Mouse (Mus musculus): ENCODE measurements around the gene Trmt2b. TPM values are rescaled to one million over a fixed set of nuclear protein-coding genes. Genes with fewer than 3 reads are reported as not detected.
"Not testable (repeated sequence)": the region's sequence is repeated elsewhere in the genome, so short reads cannot be mapped to it uniquely, and the experiment has no call there.

Gene Trmt2b
- 8.7 and 9.8 TPM in 2 replicates for polyA plus RNA-seq (2012; rRNA removed)

DNA sequence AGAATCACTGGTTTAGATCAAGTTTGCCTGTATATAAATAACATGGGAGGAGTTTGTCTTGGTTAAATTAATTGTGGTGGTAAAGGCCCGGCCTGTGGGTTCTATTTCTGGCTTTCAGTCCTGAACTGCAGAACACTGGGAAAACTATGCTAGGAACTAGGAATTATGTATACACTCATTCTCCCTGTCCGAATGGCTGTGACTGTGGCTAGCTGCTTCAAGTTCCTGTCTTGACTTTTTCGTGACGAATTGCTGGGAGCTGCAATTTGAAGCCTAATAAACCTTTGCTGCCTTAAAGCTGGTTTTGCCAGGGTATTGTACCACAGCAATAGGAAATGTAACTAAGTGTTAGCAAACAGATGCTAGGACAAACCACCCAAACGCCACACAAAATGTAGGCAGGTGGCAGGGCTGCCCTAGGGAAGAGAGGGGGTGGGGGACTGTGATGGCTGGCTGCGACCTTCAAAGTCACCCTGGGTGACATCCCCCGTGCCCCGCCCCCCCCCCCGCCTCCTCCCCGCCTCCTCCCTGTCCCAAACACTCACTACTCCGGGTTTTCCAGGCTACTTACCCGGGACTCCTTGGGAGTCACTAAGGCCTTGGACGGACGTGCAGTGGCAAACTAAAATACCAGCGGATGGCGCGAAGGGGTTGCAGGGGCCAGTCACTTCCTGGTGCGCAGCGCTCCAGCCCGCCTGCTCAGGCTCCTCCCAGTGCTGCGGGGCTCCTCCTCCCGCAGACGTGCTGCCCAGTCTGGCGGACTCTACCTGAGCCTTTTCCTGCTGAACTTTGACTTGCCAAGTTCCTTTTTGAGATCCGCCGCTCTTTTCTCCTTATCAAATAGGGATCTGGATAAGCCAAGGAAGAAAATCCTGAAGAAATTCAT is at the start of gene Trmt2b:
TSS of gene Trmt2b (minus strand) at position 710 of the 886 bp plus-strand sequence.
- TF ChIP-seq POLR2A (IDR thresholded peaks at IDR 0.05; ENCODE audit: extremely low read depth, insufficient read depth, low read length): no peak
- TF ChIP-seq CTCF (IDR thresholded peaks at IDR 0.05; ENCODE audit: extremely low read depth, insufficient read depth, low read length): no peak
- H3K27ac ChIP-seq (ENCODE audit: insufficient read depth, low read length): no peak within 1 kb of the TSS
- H3K4me3 ChIP-seq (ENCODE audit: insufficient read depth, low read length): peak within 1 kb of the TSS; percentile 79
- no peaks in the 10 kb centered on the region for H3K4me1 ChIP-seq (ENCODE audit: control insufficient read depth, insufficient read depth, low read length)

DNA sequence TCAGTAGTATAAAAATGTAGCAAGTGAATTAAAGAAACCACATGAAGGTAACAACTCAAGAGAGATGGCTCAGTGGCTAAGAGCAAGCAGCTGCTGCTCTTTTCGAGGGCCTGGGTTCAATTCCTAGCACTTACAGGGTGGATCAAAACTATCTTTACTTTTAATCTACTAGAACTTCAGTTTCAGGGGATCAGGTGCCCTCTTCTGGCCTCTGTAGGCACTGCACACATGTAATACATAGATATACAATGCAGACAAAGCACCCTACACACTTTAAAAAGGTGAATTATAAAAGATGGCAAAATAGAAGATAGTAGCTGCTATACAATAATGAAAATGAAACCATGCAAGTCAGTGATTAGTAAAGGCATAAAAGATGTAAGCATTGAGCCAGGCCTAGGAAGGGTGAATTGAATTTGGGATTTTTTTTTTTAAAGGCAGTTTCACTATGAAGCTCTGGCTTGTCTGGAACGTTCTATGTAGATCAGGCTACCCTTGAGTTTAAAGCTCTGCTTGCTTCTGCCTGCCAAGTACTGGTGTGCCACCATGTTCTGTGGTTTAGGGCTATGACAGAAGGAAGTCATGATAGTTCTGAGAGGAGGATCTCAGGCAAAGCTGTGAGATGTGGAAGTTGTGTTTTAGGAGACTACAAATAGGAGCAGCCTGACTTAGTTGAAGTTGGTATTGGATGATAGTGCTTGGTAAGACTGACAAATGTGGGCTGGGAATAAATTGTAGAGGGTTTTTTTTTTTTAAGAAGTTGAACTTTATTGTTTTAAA is 42.6 kb upstream of the Trmt2b start:
- H3K27ac ChIP-seq (ENCODE audit: insufficient read depth, low read length): no peak overlapping the region
- TF ChIP-seq CTCF (IDR thresholded peaks at IDR 0.05; ENCODE audit: extremely low read depth, insufficient read depth, low read length) (no peak), POLR2A (IDR thresholded peaks at IDR 0.05; ENCODE audit: extremely low read depth, insufficient read depth, low read length) (no peak)
- H3K4me3 ChIP-seq (ENCODE audit: insufficient read depth, low read length): no peak overlapping the region
- H3K4me1 ChIP-seq (ENCODE audit: control insufficient read depth, insufficient read depth, low read length): no peaks in the 10 kb centered on the region

- H3K27ac ChIP-seq (ENCODE audit: insufficient read depth, low read length); H3K4me3 ChIP-seq (ENCODE audit: insufficient read depth, low read length); H3K4me1 ChIP-seq (ENCODE audit: control insufficient read depth, insufficient read depth, low read length): not testable (repeated sequence)
Observed at GRCm38 (mm10) chrX:134311193-134311592, 34.4 kb upstream of the Trmt2b start.

DNA sequence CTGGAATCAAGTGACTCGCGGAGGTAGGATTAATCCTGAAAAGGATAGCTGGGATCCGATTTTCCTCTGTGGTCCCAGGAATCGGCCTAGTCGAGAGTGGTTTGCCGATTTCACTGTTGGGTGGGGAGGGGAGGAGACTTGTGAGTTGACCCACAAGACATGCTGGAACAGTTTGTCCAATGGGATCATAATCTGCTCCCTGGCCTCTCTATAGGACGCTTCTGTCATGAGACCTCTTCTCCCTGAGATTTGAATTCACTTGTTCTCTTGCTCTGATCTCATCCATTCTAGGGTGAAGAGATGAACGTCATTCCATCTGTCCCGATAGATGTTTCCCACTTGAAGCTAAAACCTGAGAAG is 31.5 kb upstream of the Trmt2b start:
- Histone ChIP-seq H3K4me1 (ENCODE audit: control insufficient read depth, insufficient read depth, low read length) (no peaks in the 10 kb centered on the region), H3K27ac (ENCODE audit: insufficient read depth, low read length) (no peak overlapping the region), H3K4me3 (ENCODE audit: insufficient read depth, low read length) (peak overlapping the region; percentile 48)
- TF ChIP-seq POLR2A (IDR thresholded peaks at IDR 0.05; ENCODE audit: extremely low read depth, insufficient read depth, low read length) (no peak), CTCF (IDR thresholded peaks at IDR 0.05; ENCODE audit: extremely low read depth, insufficient read depth, low read length) (no peak)

DNA sequence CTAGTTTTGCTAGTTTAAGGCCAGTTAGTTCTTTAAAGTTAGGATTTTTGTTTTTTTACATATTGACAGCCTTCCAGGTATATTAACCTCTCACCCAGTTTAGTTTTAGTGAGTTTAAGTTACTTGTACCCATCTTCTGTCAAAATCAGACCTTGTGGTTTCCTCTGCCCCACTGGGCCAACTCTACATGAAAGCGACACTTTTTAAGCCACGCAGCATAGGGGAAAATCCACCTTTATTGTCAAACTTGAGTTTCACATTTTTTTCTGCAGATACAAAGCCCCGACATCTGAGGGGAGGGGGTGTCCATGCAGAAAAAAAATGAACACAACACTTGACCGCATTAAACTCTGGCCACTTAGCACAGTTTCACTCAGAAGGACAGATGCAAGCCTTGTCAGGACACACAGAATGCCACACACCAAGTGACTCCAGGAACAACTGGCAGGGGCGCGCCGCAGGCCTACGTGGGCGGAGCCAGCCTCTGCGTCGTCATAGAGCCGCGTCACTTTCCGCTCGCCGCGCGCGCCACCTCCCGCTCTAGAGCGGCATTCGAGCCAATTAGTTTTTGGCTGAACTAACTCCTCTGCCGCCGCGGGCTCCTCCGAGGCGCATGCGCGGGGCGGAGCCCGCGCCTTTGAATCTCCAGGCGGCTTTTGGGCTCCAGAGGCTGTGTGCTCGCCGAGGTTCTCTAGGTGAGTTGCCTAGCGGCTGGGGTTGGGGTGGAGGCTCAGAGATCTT is 30.9 kb upstream of the Trmt2b start, which contains the start of gene Cenpi:
TSS of gene Cenpi (plus strand) at position 551 of the 741 bp plus-strand sequence.
- TF ChIP-seq CTCF (IDR thresholded peaks at IDR 0.05; ENCODE audit: extremely low read depth, insufficient read depth, low read length) (no peak), POLR2A (IDR thresholded peaks at IDR 0.05; ENCODE audit: extremely low read depth, insufficient read depth, low read length) (peak; percentile 69; the same call in 1 of the 2 replicates)
- Histone ChIP-seq H3K4me1 (ENCODE audit: control insufficient read depth, insufficient read depth, low read length) (no peaks in the 10 kb centered on the region), H3K27ac (ENCODE audit: insufficient read depth, low read length) (no peak within 1 kb of the TSS), H3K4me3 (ENCODE audit: insufficient read depth, low read length) (peak within 1 kb of the TSS; percentile 48)

- TF ChIP-seq CTCF (IDR thresholded peaks at IDR 0.05; ENCODE audit: extremely low read depth, insufficient read depth, low read length): no peak
- TF ChIP-seq POLR2A (IDR thresholded peaks at IDR 0.05; ENCODE audit: extremely low read depth, insufficient read depth, low read length): no peak
- no peak overlapping the region for H3K4me3 ChIP-seq (ENCODE audit: insufficient read depth, low read length)
- H3K27ac ChIP-seq (ENCODE audit: insufficient read depth, low read length): no peak overlapping the region
- no peaks in the 10 kb centered on the region for H3K4me1 ChIP-seq (ENCODE audit: control insufficient read depth, insufficient read depth, low read length)
Observed at GRCm38 (mm10) chrX:134303287-134303686, 26.5 kb upstream of the Trmt2b start.

- Histone ChIP-seq H3K4me1 (ENCODE audit: control insufficient read depth, insufficient read depth, low read length) (no peaks in the 10 kb centered on the region), H3K4me3 (ENCODE audit: insufficient read depth, low read length) (no peak overlapping the region), H3K27ac (ENCODE audit: insufficient read depth, low read length) (no peak overlapping the region)
- TF ChIP-seq CTCF (IDR thresholded peaks at IDR 0.05; ENCODE audit: extremely low read depth, insufficient read depth, low read length): no peak
- no peak for TF ChIP-seq POLR2A (IDR thresholded peaks at IDR 0.05; ENCODE audit: extremely low read depth, insufficient read depth, low read length)
Observed at GRCm38 (mm10) chrX:134300219-134300618, 23.4 kb upstream of the Trmt2b start.

DNA sequence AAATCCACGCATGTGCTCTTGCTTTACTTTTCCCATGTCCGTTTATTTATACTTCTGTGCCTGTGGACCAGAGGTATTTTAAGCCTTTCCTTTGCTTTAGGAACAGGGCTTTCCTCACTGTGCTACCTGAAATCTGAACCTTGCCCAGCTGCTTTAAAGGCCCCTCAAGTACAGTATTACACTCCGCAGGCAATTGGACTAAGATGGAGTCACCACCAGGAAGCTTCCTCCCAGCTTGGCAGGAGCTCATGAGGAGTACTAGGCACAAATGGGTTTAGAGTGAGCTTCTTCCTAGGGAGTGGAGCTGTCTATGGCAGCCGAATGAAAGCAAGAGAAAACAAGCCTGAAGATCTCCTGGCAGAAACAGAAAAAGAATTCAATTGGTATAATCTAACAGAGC is 20.4 kb upstream of the Trmt2b start:
- no peak overlapping the region for H3K27ac ChIP-seq (ENCODE audit: insufficient read depth, low read length)
- H3K4me1 ChIP-seq (ENCODE audit: control insufficient read depth, insufficient read depth, low read length): no peaks in the 10 kb centered on the region
- TF ChIP-seq POLR2A (IDR thresholded peaks at IDR 0.05; ENCODE audit: extremely low read depth, insufficient read depth, low read length) (no peak), CTCF (IDR thresholded peaks at IDR 0.05; ENCODE audit: extremely low read depth, insufficient read depth, low read length) (no peak)
- H3K4me3 ChIP-seq (ENCODE audit: insufficient read depth, low read length): peak overlapping the region; percentile 81

DNA sequence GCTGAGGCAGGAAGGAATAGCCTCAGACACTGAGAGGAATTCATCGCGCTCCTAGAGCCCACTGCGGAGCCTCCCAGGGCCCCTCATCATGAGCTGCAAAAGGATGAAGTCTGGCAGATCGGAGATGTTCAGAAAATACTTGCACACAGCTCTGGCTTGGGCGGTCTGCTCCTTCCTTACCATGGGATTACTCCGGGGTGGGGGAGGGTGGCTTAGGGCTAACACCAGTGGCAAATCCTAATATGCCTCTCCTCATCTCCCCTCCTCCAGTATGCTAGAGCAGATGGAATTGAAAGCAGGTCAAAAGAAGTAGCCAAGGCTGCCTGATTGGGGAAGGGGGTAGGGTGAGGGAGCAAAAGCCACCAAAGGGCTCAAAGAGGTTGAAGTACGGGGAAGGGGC is 20.0 kb upstream of the Trmt2b start:
- Histone ChIP-seq H3K27ac (ENCODE audit: insufficient read depth, low read length) (0 out of 2 replicates have a peak overlapping the region, but pooled peaks have one; percentile 58), H3K4me3 (ENCODE audit: insufficient read depth, low read length) (peak overlapping the region; percentile 81), H3K4me1 (ENCODE audit: control insufficient read depth, insufficient read depth, low read length) (no peaks in the 10 kb centered on the region)
- no peak for TF ChIP-seq CTCF (IDR thresholded peaks at IDR 0.05; ENCODE audit: extremely low read depth, insufficient read depth, low read length)
- TF ChIP-seq POLR2A (IDR thresholded peaks at IDR 0.05; ENCODE audit: extremely low read depth, insufficient read depth, low read length): no peak

Measured in cortical plate, adult 2 months (tissue).